Mouse (Mus musculus) erythroblast, embryonic 14.5 days (primary cell): ENCODE measurements around the gene Pitpnc1.

Experiments
- GATA1 ChIP-seq: IDR thresholded peaks from 2 replicates; pipeline ENCODE4 v1.6.1; 2012; ENCODE audit warnings: low read length, inconsistent platforms, mixed read lengths
- TAL1 ChIP-seq: IDR thresholded peaks from 3 replicates; pipeline ENCODE4 v1.6.1; 2012; ENCODE audit warnings: low read length, inconsistent platforms, mixed read lengths

DNA sequence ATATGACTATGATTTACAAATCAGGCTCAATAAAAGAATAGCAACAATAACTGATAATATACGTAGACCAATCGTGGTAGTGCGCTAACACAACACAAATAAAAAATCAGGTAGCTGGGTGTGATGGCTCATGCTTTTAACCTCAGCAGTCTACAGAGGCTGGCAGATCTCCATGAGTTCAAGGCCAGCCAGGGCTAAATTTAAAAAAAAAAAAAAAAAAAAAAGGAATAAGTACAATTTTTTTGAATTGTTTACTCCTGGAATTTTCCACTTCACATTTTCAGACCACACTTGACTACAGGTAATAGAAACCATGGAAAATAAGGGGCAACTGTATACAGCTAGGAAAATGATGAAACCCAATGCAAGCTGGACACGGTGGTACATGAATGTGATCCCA lies 97.3 kb downstream of the Pitpnc1 start:
- no peak for TF ChIP-seq GATA1
- TF ChIP-seq TAL1, result no peak
